Mouse (Mus musculus): ENCODE results near the gene Elmod3. TPM values are rescaled to one million over a fixed set of nuclear protein-coding genes. Genes with fewer than 3 reads are reported as not detected.
A peak's percentile ranks its signal among the peaks of the same experiment; 100 is the strongest.

Gene Elmod3
- polyA plus RNA-seq, 1 experiment from 2014 or later = 23.9 TPM

GRCm38 (mm10) chr6:72610261-72610660 is 12.0 kb upstream of the Elmod3 start:
- H3K27ac ChIP-seq (replicated peaks) = no peak overlapping the region
- H3K9me3 ChIP-seq (replicated peaks) = no peaks in the 10 kb centered on the region
- peaks cover 68% of the 10 kb centered on the region for H3K36me3 ChIP-seq
- no peak overlapping the region for H3K4me2 ChIP-seq (replicated peaks)
- peaks cover 16% of the 10 kb centered on the region for H3K4me1 ChIP-seq
- H3K9ac ChIP-seq = no peak overlapping the region
- no peak for ATAC-seq (ENCODE audit: insufficient number of reproducible peaks, low FRiP score, low TSS enrichment, low read depth)
- H3K4me3 ChIP-seq (replicated peaks) = no peak overlapping the region
- 76% methylated on average over 4 of the region's 4 CpGs for WGBS
- no peaks in the 10 kb centered on the region for H3K27me3 ChIP-seq

- H3K27me3 ChIP-seq = no peaks in the 10 kb centered on the region
- no peak overlapping the region for H3K4me3 ChIP-seq (replicated peaks)
- no peak overlapping the region for H3K4me2 ChIP-seq (replicated peaks)
- peaks cover under 1% of the 10 kb centered on the region; the same call in 1 of the 2 replicates for H3K4me1 ChIP-seq
- H3K9ac ChIP-seq = no peak overlapping the region
- H3K36me3 ChIP-seq = peaks cover 79% of the 10 kb centered on the region
- no peaks in the 10 kb centered on the region for H3K9me3 ChIP-seq (replicated peaks)
- ATAC-seq (ENCODE audit: insufficient number of reproducible peaks, low FRiP score, low TSS enrichment, low read depth) = no peak
- no peak overlapping the region for H3K27ac ChIP-seq (replicated peaks)
- 82% methylated on average over 4 of the region's 4 CpGs for WGBS
Observed at GRCm38 (mm10) chr6:72608662-72609184, 10.5 kb upstream of the Elmod3 start.

- Histone ChIP-seq H3K9ac (no peak overlapping the region), H3K4me2 (replicated peaks) (no peak overlapping the region), H3K9me3 (replicated peaks) (no peaks in the 10 kb centered on the region), H3K27ac (replicated peaks) (no peak overlapping the region), H3K36me3 (peaks cover 71% of the 10 kb centered on the region), H3K4me3 (replicated peaks) (no peak overlapping the region), H3K27me3 (no peaks in the 10 kb centered on the region), H3K4me1 (no peaks in the 10 kb centered on the region)
- 87% methylated on average over 5 of the region's 5 CpGs for WGBS
- no peak for ATAC-seq (ENCODE audit: insufficient number of reproducible peaks, low FRiP score, low TSS enrichment, low read depth)
Observed at GRCm38 (mm10) chr6:72607676-72608075, 9.5 kb upstream of the Elmod3 start.

DNA sequence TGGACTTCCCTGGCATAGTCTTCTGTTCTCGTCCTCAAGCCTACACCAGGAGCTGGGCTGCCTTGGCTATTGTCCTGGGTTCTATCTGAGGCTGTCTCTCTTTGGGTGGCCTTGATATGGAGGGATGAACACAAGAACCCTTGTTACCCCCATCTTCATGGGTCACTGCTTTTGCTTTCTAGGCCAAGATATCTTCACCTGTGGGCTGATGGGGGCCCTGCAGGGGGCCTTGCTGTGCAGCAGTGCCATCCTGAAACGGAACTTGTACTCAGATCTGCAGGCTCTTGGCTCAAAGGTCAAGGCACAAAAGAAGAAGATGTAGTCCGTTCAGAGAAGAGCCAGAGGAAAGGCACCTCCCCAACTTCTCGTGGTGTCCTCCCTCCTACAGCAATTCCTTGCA is 8.8 kb upstream of the Elmod3 start:
- peaks cover 71% of the 10 kb centered on the region for H3K36me3 ChIP-seq
- no peak overlapping the region for H3K9ac ChIP-seq
- H3K4me2 ChIP-seq (replicated peaks) = no peak overlapping the region
- no peaks in the 10 kb centered on the region for H3K4me1 ChIP-seq
- H3K9me3 ChIP-seq (replicated peaks) = no peaks in the 10 kb centered on the region
- 78% methylated on average over 4 of the region's 4 CpGs for WGBS
- no peaks in the 10 kb centered on the region for H3K27me3 ChIP-seq
- no peak overlapping the region for H3K27ac ChIP-seq (replicated peaks)
- H3K4me3 ChIP-seq (replicated peaks) = no peak overlapping the region
- ATAC-seq (ENCODE audit: insufficient number of reproducible peaks, low FRiP score, low TSS enrichment, low read depth) = no peak

DNA sequence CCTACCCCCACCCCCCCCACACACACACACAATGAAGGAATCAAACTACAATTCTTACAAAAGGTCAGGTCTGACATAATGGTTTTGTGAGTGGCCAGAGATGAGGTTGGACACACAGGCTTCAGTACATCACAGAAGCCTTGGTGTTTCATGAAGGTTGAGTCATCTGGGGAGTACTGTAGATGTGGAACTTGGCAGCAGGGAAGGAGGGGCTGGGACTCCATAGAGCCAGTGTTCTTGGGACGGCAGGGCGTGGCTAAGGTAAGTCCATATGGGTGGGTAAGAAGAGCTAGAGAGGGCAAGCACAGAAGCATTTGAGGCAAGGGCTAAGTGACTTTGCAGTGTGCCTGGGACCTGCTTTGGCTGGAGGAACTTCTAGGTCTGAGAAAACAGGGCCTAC is 5.9 kb upstream of the Elmod3 start:
- no peaks in the 10 kb centered on the region for H3K9me3 ChIP-seq (replicated peaks)
- H3K4me2 ChIP-seq (replicated peaks) = no peak overlapping the region
- H3K27ac ChIP-seq (replicated peaks) = no peak overlapping the region
- WGBS = 72% methylated on average over 2 of the region's 2 CpGs
- no peaks in the 10 kb centered on the region for H3K27me3 ChIP-seq
- no peak overlapping the region for H3K9ac ChIP-seq
- no peak for ATAC-seq (ENCODE audit: insufficient number of reproducible peaks, low FRiP score, low TSS enrichment, low read depth)
- no peak overlapping the region for H3K4me3 ChIP-seq (replicated peaks)
- H3K36me3 ChIP-seq = peaks cover 46% of the 10 kb centered on the region
- H3K4me1 ChIP-seq = peaks cover 4% of the 10 kb centered on the region

GRCm38 (mm10) chr6:72601732-72602131 is 3.5 kb upstream of the Elmod3 start:
- Histone ChIP-seq H3K9ac (no peak overlapping the region), H3K36me3 (peaks cover 29% of the 10 kb centered on the region), H3K4me1 (peaks cover 19% of the 10 kb centered on the region), H3K27me3 (no peaks in the 10 kb centered on the region), H3K27ac (replicated peaks) (no peak overlapping the region), H3K4me3 (replicated peaks) (no peak overlapping the region), H3K9me3 (replicated peaks) (no peaks in the 10 kb centered on the region), H3K4me2 (replicated peaks) (no peak overlapping the region)
- 27% methylated on average over 1 of the region's 1 CpGs for WGBS
- ATAC-seq (ENCODE audit: insufficient number of reproducible peaks, low FRiP score, low TSS enrichment, low read depth) = no peak

- no peak overlapping the region for H3K4me3 ChIP-seq (replicated peaks)
- peaks cover 22% of the 10 kb centered on the region for H3K4me1 ChIP-seq
- 78% methylated on average over 12 of the region's 12 CpGs for WGBS
- ATAC-seq (ENCODE audit: insufficient number of reproducible peaks, low FRiP score, low TSS enrichment, low read depth) = no peak
- H3K4me2 ChIP-seq (replicated peaks) = no peak overlapping the region
- peaks cover 19% of the 10 kb centered on the region for H3K36me3 ChIP-seq
- no peak overlapping the region for H3K9ac ChIP-seq
- no peak overlapping the region for H3K27ac ChIP-seq (replicated peaks)
- H3K27me3 ChIP-seq = no peaks in the 10 kb centered on the region
- H3K9me3 ChIP-seq (replicated peaks) = no peaks in the 10 kb centered on the region
Observed at GRCm38 (mm10) chr6:72600771-72601170, 2.6 kb upstream of the Elmod3 start.

DNA sequence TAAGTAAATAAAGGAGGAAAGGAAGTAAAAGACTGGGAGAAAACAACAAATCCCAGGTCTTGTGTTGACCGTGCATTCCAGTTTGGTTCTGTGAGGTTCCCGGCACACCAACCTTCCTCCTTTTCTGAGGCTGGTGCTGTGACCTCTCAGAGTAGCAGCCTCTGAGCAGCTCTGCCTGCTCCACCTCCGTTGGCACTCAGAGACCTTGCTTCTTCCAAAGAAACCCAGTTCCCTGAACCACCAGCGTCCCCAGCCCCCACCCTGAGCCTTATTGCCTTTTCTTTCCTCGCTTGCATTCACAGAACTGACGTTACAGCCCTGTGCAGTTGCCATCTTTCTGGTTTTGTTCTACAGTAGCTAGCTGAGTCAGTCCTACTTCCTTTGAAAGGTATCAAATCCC is 2.0 kb upstream of the Elmod3 start:
- Histone ChIP-seq H3K4me3 (replicated peaks) (no peak overlapping the region), H3K27ac (replicated peaks) (no peak overlapping the region), H3K36me3 (peaks cover 13% of the 10 kb centered on the region; the same call in 1 of the 2 replicates), H3K9ac (no peak overlapping the region), H3K9me3 (replicated peaks) (no peaks in the 10 kb centered on the region), H3K4me2 (replicated peaks) (no peak overlapping the region), H3K27me3 (no peaks in the 10 kb centered on the region), H3K4me1 (peaks cover 22% of the 10 kb centered on the region)
- no peak for ATAC-seq (ENCODE audit: insufficient number of reproducible peaks, low FRiP score, low TSS enrichment, low read depth)
- 74% methylated on average over 6 of the region's 6 CpGs for WGBS

- H3K9me3 ChIP-seq (replicated peaks) = no peaks in the 10 kb centered on the region
- peak overlapping the region; percentile 69 for H3K4me3 ChIP-seq (replicated peaks)
- H3K27ac ChIP-seq (replicated peaks) = peak overlapping the region; percentile 91
- H3K4me1 ChIP-seq = peaks cover 22% of the 10 kb centered on the region
- peak overlapping the region; percentile 37; the same call in 1 of the 2 replicates for H3K9ac ChIP-seq
- no peaks in the 10 kb centered on the region for H3K27me3 ChIP-seq
- 28% methylated on average over 12 of the region's 12 CpGs for WGBS
- peak; percentile 10; the same call in 1 of the 2 replicates for ATAC-seq (ENCODE audit: insufficient number of reproducible peaks, low FRiP score, low TSS enrichment, low read depth)
- H3K4me2 ChIP-seq (replicated peaks) = peak overlapping the region; percentile 65
- 0 out of 2 replicates have a peak, but pooled peaks cover 1% of the 10 kb centered on the region for H3K36me3 ChIP-seq
Observed at GRCm38 (mm10) chr6:72598791-72599557, 761 bp upstream of the Elmod3 start.

DNA sequence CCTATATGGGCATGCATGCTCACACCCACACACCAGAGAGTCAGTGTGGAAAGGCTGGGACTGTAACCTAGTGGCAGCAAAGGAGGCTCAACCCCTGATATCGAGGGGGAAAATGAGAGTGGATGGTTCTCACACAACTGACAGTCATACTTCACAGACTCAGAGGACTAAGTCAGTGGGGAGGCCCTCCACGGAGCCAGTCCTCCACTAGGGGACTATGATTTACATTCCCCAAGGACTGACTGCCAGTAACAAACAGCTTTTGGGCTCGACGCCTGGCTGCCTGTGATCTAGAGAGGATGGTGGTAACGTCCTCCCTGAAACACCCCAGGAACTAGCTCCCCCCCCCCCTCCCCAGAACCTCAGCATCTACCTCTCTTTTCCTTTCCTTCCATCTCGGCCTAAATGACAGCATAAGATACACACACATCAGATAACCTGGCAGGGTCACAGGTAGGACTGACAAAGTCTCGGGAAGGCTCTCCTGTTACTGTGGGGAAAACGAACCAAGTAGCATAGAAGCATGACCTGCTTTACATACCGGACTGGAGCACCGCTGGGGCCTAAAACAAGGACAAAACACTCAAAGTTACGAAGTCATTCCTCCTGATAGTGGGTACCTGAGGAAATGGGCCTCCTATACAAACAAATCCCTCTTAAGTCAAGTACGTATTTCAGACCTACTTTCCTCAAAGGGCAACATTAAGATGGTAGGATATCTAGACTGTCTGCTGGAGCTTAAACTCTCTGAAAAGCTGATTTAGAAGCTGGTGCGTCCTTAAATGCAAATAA is 934 bp downstream of the Elmod3 start:
- 36% methylated on average over 13 of the region's 13 CpGs for WGBS
- Histone ChIP-seq H3K27me3 (no peaks in the 10 kb centered on the region), H3K36me3 (no peaks in the 10 kb centered on the region), H3K4me3 (replicated peaks) (peak overlapping the region; percentile 69), H3K4me1 (peaks cover 22% of the 10 kb centered on the region), H3K27ac (replicated peaks) (peak overlapping the region; percentile 63; the same call in 1 of the 2 replicates), H3K9me3 (replicated peaks) (no peaks in the 10 kb centered on the region), H3K9ac (peak overlapping the region; percentile 77; the same call in 1 of the 2 replicates), H3K4me2 (replicated peaks) (peak overlapping the region; percentile 65)
- ATAC-seq (ENCODE audit: insufficient number of reproducible peaks, low FRiP score, low TSS enrichment, low read depth) = no peak

- WGBS = 70% methylated on average over 5 of the region's 5 CpGs
- Histone ChIP-seq H3K4me3 (replicated peaks) (no peak overlapping the region), H3K9me3 (replicated peaks) (no peaks in the 10 kb centered on the region), H3K27me3 (no peaks in the 10 kb centered on the region), H3K4me1 (peaks cover 17% of the 10 kb centered on the region), H3K36me3 (no peaks in the 10 kb centered on the region), H3K27ac (replicated peaks) (no peak overlapping the region), H3K4me2 (replicated peaks) (no peak overlapping the region), H3K9ac (no peak overlapping the region)
- no peak for ATAC-seq (ENCODE audit: insufficient number of reproducible peaks, low FRiP score, low TSS enrichment, low read depth)
Observed at GRCm38 (mm10) chr6:72593914-72594313, 4.3 kb downstream of the Elmod3 start.
